ENCODE assay signal across 8 mouse cellular contexts in genomic region chr2:73486120-73486601, GRCm38 (mm10). TPM values are rescaled to one million over a fixed set of nuclear protein-coding genes. Genes with fewer than 3 reads are reported as not detected.
DNase-seq lines count a peak whose midpoint lies in the region; ATAC-seq and TF ChIP-seq lines count a peak whose summit lies in the region.

No protein-coding gene starts in this region.

- 46% methylated on average over 8 of the region's 8 CpGs for WGBS in limb, embryonic 12.5 days
- WGBS in hindbrain, embryonic 13.5 days, result 87% methylated on average over 8 of the region's 8 CpGs

- H3K4me1 ChIP-seq in bone marrow macrophage, adult 2 months (ENCODE audit: control insufficient read depth, insufficient read depth, low read length), result peaks cover 44% of the 10 kb centered on the region
- peaks cover 79% of the 10 kb centered on the region for H3K4me1 ChIP-seq in limb, embryonic 12.5 days (replicated peaks)
- H3K4me1 ChIP-seq in hindbrain, embryonic 13.5 days (replicated peaks), result 0 out of 2 replicates have a peak, but pooled peaks cover 2% of the 10 kb centered on the region

- intact Hi-C loops in left cerebral cortex, postnatal 4 days (cut with DNase I), result no loop called here

- H3K36me3 ChIP-seq in limb, embryonic 12.5 days, result peaks cover 9% of the 10 kb centered on the region
- no peaks in the 10 kb centered on the region for H3K36me3 ChIP-seq in hindbrain, embryonic 13.5 days

- no peak for DNase-seq in embryo, embryonic 10.5 days (ENCODE audit: low spot score)
- no peak for DNase-seq in embryo, embryonic 10 days (ENCODE audit: low spot score)
- DNase-seq in left cerebral cortex, postnatal 4 days, result no peak

- no peaks in the 10 kb centered on the region for H3K27me3 ChIP-seq in limb, embryonic 12.5 days
- H3K27me3 ChIP-seq in hindbrain, embryonic 13.5 days, result no peaks in the 10 kb centered on the region

- no peak for TF ChIP-seq POLR2A in bone marrow macrophage, adult 2 months (IDR thresholded peaks at IDR 0.05; ENCODE audit: borderline replicate concordance, low read depth, low read length)

- no peaks in the 10 kb centered on the region for H3K9me3 ChIP-seq in limb, embryonic 12.5 days
- no peaks in the 10 kb centered on the region for H3K9me3 ChIP-seq in hindbrain, embryonic 13.5 days

- peak overlapping the region; percentile 96 for H3K27ac ChIP-seq in bone marrow macrophage, adult 2 months (ENCODE audit: insufficient read depth, low read depth, low read length)
- H3K27ac ChIP-seq in limb, embryonic 12.5 days, result peak overlapping the region; percentile 91
- H3K27ac ChIP-seq in hindbrain, embryonic 13.5 days, result no peak overlapping the region

- peak overlapping the region; percentile 84 for H3K4me3 ChIP-seq in bone marrow macrophage, adult 2 months (ENCODE audit: insufficient read depth, low read length)
- no peak overlapping the region for H3K4me3 ChIP-seq in limb, embryonic 12.5 days (replicated peaks)
- no peak overlapping the region for H3K4me3 ChIP-seq in hindbrain, embryonic 13.5 days

- peak; percentile 78 for ATAC-seq in CD4-positive, CD25-positive, alpha-beta regulatory T cell, adult 4 months
- no peak for ATAC-seq in limb, embryonic 12.5 days (ENCODE audit: insufficient number of reproducible peaks, insufficient read depth, low FRiP score, low TSS enrichment, low read depth)
- ATAC-seq in monocyte, adult 5-6 weeks (replicated peaks; ENCODE audit: insufficient number of reproducible peaks, low FRiP score, low TSS enrichment, poor library complexity, severe bottlenecking), result peak; percentile 77
- ATAC-seq in hindbrain, embryonic 13.5 days (ENCODE audit: low FRiP score), result no peak

- H3K9ac ChIP-seq in limb, embryonic 12.5 days (replicated peaks), result no peak overlapping the region
- H3K9ac ChIP-seq in hindbrain, embryonic 13.5 days, result no peak overlapping the region

- peak overlapping the region; percentile 49 for H3K4me2 ChIP-seq in limb, embryonic 12.5 days
- no peak overlapping the region for H3K4me2 ChIP-seq in hindbrain, embryonic 13.5 days

- no peak for TF ChIP-seq CTCF in bone marrow macrophage, adult 2 months (IDR thresholded peaks at IDR 0.05; ENCODE audit: low read depth, low read length)

RNA-seq across cellular contexts. Expression of gene Wipf1, which starts 43.4 kb away (rescaled TPM):
- polyA plus RNA-seq in CD4-positive, CD25-positive, alpha-beta regulatory T cell, adult 4 months (2017; shearing (Covaris generic)), result 10 to 100 TPM; 54.2 to 66.6 TPM
- polyA plus RNA-seq in bone marrow macrophage, adult 2 months (2012; ENCODE audit: insufficient read depth, insufficient read length, missing spikeins), result 114 and 143 TPM in 2 replicates
- 16.1 and 17.7 TPM in 2 replicates for polyA plus RNA-seq in limb, embryonic 12.5 days (2016; fragmentation: Nextera tagmentation; extraction: Ambion mirVana)
- 52.9 to 98.6 TPM (median 54.2 TPM) in 3 replicates for total RNA-seq in monocyte, adult 5-6 weeks (2017)
- total RNA-seq in left cerebral cortex, postnatal 4 days (2021), result 1 to 10 TPM; 6.7 to 6.9 TPM
- polyA plus RNA-seq in hindbrain, embryonic 13.5 days (2015; fragmentation: Nextera tagmentation; extraction: Ambion mirVana), result 2.3 and 2.5 TPM in 2 replicates

Comparison
In these comparisons a context has a peak if more than half of its experiments do, and no peak if none do; other contexts are left out.
1. ATAC-seq: peak in CD4-positive, CD25-positive, alpha-beta regulatory T cell, adult 4 months (single experiment) and monocyte, adult 5-6 weeks (single experiment); none in limb, embryonic 12.5 days (single experiment) and hindbrain, embryonic 13.5 days (single experiment).